Mouse (Mus musculus) hindbrain, embryonic 14.5 days (tissue): Measurements from ENCODE around the gene 1700123O20Rik. TPM values are rescaled to one million over a fixed set of nuclear protein-coding genes. Genes with fewer than 3 reads are reported as not detected.

Experiments
- ATAC-seq: fragments of 200-750 bp; cut with Nextera tagmentation; 2 replicates; pipeline ENCODE4 v1.8.0; 2017; ENCODE audit warnings: moderate number of reproducible peaks, mild to moderate bottlenecking, moderate TSS enrichment, moderate library complexity; ENCODE audit not compliant: low FRiP score
- DNase-seq: peaks from one replicate; pipeline ENCODE4 v3.0.0-alpha.2; 2015; ENCODE audit warnings: low spot score
- H3K27ac ChIP-seq: fragments of 300-500 bp; sonication (generic); 2 replicates; pipeline ENCODE4 v1.5.1; 2014; ENCODE audit warnings: mild to moderate bottlenecking, moderate library complexity
- H3K27me3 ChIP-seq: fragments of 300-500 bp; sonication (generic); 2 replicates; pipeline ENCODE4 v1.6.1; 2014; ENCODE audit warnings: mild to moderate bottlenecking, low read length, mixed read lengths; ENCODE audit not compliant: control insufficient read depth, insufficient read depth
- H3K36me3 ChIP-seq: fragments of 300-500 bp; sonication (generic); replicated peaks from 2 replicates; pipeline ENCODE4 v1.6.1; 2014; ENCODE audit not compliant: control insufficient read depth, insufficient read depth
- H3K4me1 ChIP-seq: fragments of 300-500 bp; sonication (generic); replicated peaks from 2 replicates; pipeline ENCODE4 v1.6.1; 2014; ENCODE audit warnings: antibody characterized with exemption, low read length, mixed read lengths; ENCODE audit not compliant: control insufficient read depth, insufficient read depth
- H3K4me2 ChIP-seq: fragments of 300-500 bp; sonication (generic); replicated peaks from 2 replicates; pipeline ENCODE4 v1.6.1; 2014; ENCODE audit warnings: mild to moderate bottlenecking, moderate library complexity
- H3K4me3 ChIP-seq: fragments of 300-500 bp; sonication (generic); replicated peaks from 2 replicates; pipeline ENCODE4 v1.5.1; 2014; ENCODE audit warnings: mild to moderate bottlenecking, low read length
- H3K9ac ChIP-seq: fragments of 300-500 bp; sonication (generic); 2 replicates; pipeline ENCODE4 v1.6.1; 2014
- H3K9me3 ChIP-seq: fragments of 300-500 bp; sonication (generic); 2 replicates; pipeline ENCODE4 v1.6.1; 2016; ENCODE audit warnings: low read length; ENCODE audit not compliant: control insufficient read depth
- WGBS: fragments of 180-500 bp; shearing (Covaris S2); extraction: QIAGEN DNeasy Blood & Tissue Kit; methylation state at CpG from one replicate; pipeline ENCODE4 v1.1.7; 2014; 5-methylcytosine and 5-hydroxymethylcytosine counted together
- polyA plus RNA-seq: library from polyadenylated mRNA; unstranded; fragments of >200 nt; fragmentation: Nextera tagmentation; extraction: Ambion mirVana; gene quantifications from 2 replicates; pipeline ENCODE4 v1.2.1, GENCODE M21; 2014

Gene 1700123O20Rik
- polyA plus RNA-seq, 1 experiment from 2014 or later = 71.2 TPM

GRCm38 (mm10) chr14:54646455-54646854 is 39.6 kb upstream of the 1700123O20Rik start:
- Histone ChIP-seq H3K9ac (no peak overlapping the region), H3K4me3 (no peak overlapping the region), H3K27ac (no peak overlapping the region), H3K27me3 (no peaks in the 10 kb centered on the region), H3K36me3 (peaks cover 90% of the 10 kb centered on the region), H3K9me3 (no peaks in the 10 kb centered on the region), H3K4me1 (peaks cover 12% of the 10 kb centered on the region; the same call in 1 of the 2 replicates), H3K4me2 (no peak overlapping the region)
- DNase-seq (no peak), ATAC-seq (no peak)
- WGBS = 94% methylated on average over 17 of the region's 17 CpGs

- H3K4me1 ChIP-seq = peaks cover 15% of the 10 kb centered on the region
- H3K36me3 ChIP-seq = peaks cover 92% of the 10 kb centered on the region
- H3K4me2 ChIP-seq = no peak overlapping the region
- no peak overlapping the region for H3K27ac ChIP-seq
- ATAC-seq = no peak
- H3K27me3 ChIP-seq = no peaks in the 10 kb centered on the region
- 93% methylated on average over 8 of the region's 8 CpGs for WGBS
- H3K4me3 ChIP-seq = no peak overlapping the region
- H3K9ac ChIP-seq = no peak overlapping the region
- DNase-seq = no peak
- H3K9me3 ChIP-seq = no peaks in the 10 kb centered on the region
Measured at GRCm38 (mm10) chr14:54646898-54647636, 38.9 kb upstream of the 1700123O20Rik start.

DNA sequence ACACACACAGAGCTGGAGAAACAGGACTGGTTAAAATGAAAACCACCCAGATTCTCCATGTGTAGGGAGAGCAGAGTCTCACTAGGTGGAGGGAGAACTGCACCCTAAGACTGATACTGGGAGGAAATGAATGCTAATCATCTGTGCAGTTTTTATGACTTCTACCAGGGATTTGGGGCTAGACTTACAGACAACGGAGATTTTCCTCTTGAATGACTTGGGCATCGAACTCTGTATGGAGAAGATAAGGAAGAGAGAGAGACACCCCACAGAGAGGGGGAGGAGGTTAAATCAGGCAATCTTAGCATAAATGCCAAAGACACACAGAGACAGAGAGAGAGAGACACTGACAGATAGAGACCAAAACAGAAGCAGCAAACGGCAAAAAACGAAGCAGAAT is 38.1 kb upstream of the 1700123O20Rik start:
- no peaks in the 10 kb centered on the region for H3K27me3 ChIP-seq
- peaks cover 84% of the 10 kb centered on the region for H3K36me3 ChIP-seq
- DNase-seq = no peak
- peaks cover 19% of the 10 kb centered on the region for H3K4me1 ChIP-seq
- no peaks in the 10 kb centered on the region for H3K9me3 ChIP-seq
- H3K9ac ChIP-seq = no peak overlapping the region
- H3K27ac ChIP-seq = no peak overlapping the region
- H3K4me2 ChIP-seq = no peak overlapping the region
- 82% methylated on average over 4 of the region's 4 CpGs for WGBS
- ATAC-seq = no peak
- no peak overlapping the region for H3K4me3 ChIP-seq

DNA sequence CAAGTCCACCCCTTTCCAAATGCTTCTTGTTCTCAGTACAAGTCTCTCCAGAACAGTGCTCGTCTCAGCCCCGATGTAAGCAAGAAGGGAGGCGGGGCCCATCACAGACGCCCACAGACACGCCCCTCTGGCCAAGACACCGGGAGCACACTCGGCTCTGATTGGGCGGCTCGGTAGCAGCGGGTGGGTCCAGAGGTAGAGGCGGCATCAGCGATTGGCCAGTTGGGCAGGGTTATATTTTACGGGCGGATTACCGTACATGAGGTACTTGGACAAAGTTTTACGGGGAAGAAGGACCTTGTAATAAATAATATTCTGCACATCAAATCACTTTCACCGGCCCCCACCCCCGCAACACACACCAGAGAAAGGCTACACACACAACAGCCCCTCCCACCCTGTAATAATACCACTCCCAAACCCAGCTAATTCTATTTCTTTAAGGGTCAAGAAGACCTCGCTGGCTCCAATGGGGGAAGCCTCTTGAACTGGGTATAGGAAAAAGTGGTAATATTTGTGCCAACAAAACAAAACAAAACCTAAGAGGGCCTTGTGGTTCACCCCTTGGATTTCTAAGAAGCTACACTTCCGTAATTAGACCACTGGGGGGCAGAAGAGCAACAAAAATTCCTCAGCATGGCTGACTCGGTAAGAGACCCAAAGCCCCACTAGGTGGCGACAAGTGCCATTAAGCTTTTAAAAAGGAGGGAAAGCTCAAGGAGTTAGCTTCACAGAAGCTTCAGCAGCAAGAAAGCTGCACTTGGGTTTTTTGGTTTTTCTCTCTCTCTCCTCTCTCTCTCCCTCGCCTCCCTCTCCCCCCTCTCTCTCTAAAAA is 35.2 kb upstream of the 1700123O20Rik start:
- no peak overlapping the region for H3K4me3 ChIP-seq

GRCm38 (mm10) chr14:54651556-54651955 is 34.5 kb upstream of the 1700123O20Rik start:
- H3K9me3 ChIP-seq = no peaks in the 10 kb centered on the region
- ATAC-seq = 0 out of 2 replicates have a peak, but pooled peaks have one; percentile 3
- no peak for DNase-seq
- no peaks in the 10 kb centered on the region for H3K27me3 ChIP-seq
- peak overlapping the region; percentile 93 for H3K4me2 ChIP-seq
- peaks cover 66% of the 10 kb centered on the region for H3K36me3 ChIP-seq
- H3K9ac ChIP-seq = no peak overlapping the region
- WGBS = 78% methylated on average over 4 of the region's 4 CpGs
- H3K27ac ChIP-seq = no peak overlapping the region
- H3K4me3 ChIP-seq = no peak overlapping the region
- H3K4me1 ChIP-seq = peaks cover 19% of the 10 kb centered on the region

More for the DNA sequence above, 35.2 kb upstream of the 1700123O20Rik start:
- Histone ChIP-seq H3K36me3 (peaks cover 66% of the 10 kb centered on the region), H3K9me3 (no peaks in the 10 kb centered on the region), H3K27ac (no peak overlapping the region), H3K9ac (no peak overlapping the region), H3K4me2 (peak overlapping the region; percentile 93), H3K27me3 (no peaks in the 10 kb centered on the region), H3K4me1 (peaks cover 19% of the 10 kb centered on the region)
- DNase-seq (peak; percentile 95), ATAC-seq (peak; percentile 34; the same call in 1 of the 2 replicates)
- WGBS = 67% methylated on average over 23 of the region's 23 CpGs

GRCm38 (mm10) chr14:54652787-54653186 is 33.2 kb upstream of the 1700123O20Rik start:
- WGBS = 2% methylated on average over 7 of the region's 7 CpGs
- DNase-seq (no peak), ATAC-seq (no peak)
- Histone ChIP-seq H3K9ac (peak overlapping the region; percentile 91), H3K27ac (peak overlapping the region; percentile 91), H3K36me3 (peaks cover 66% of the 10 kb centered on the region), H3K4me2 (peak overlapping the region; percentile 93), H3K9me3 (no peaks in the 10 kb centered on the region), H3K27me3 (no peaks in the 10 kb centered on the region), H3K4me3 (peak overlapping the region; percentile 73), H3K4me1 (peaks cover 19% of the 10 kb centered on the region)

GRCm38 (mm10) chr14:54653496-54653895 is 32.5 kb upstream of the 1700123O20Rik start:
- H3K9me3 ChIP-seq = no peaks in the 10 kb centered on the region
- H3K4me1 ChIP-seq = peaks cover 19% of the 10 kb centered on the region
- peak overlapping the region; percentile 93 for H3K4me2 ChIP-seq
- H3K36me3 ChIP-seq = peaks cover 66% of the 10 kb centered on the region
- WGBS = 2% methylated on average over 12 of the region's 12 CpGs
- H3K27me3 ChIP-seq = no peaks in the 10 kb centered on the region
- peak; percentile 88 for ATAC-seq
- H3K27ac ChIP-seq = peak overlapping the region; percentile 91
- peak; percentile 81 for DNase-seq
- H3K9ac ChIP-seq = peak overlapping the region; percentile 91
- H3K4me3 ChIP-seq = peak overlapping the region; percentile 73

- no peak overlapping the region for H3K9ac ChIP-seq
- H3K4me1 ChIP-seq = no peaks in the 10 kb centered on the region
- peaks cover 99% of the 10 kb centered on the region for H3K36me3 ChIP-seq
- H3K4me2 ChIP-seq = no peak overlapping the region
- ATAC-seq = no peak
- no peak overlapping the region for H3K4me3 ChIP-seq
- WGBS = 86% methylated on average over 2 of the region's 2 CpGs
- no peak for DNase-seq
- no peaks in the 10 kb centered on the region for H3K27me3 ChIP-seq
- no peak overlapping the region for H3K27ac ChIP-seq
- H3K9me3 ChIP-seq = no peaks in the 10 kb centered on the region
Measured at GRCm38 (mm10) chr14:54660009-54660408, 26.0 kb upstream of the 1700123O20Rik start.

- Histone ChIP-seq H3K9ac (no peak overlapping the region), H3K27ac (no peak overlapping the region), H3K4me2 (no peak overlapping the region), H3K4me3 (no peak overlapping the region), H3K36me3 (peaks cover 96% of the 10 kb centered on the region), H3K27me3 (no peaks in the 10 kb centered on the region), H3K9me3 (no peaks in the 10 kb centered on the region), H3K4me1 (no peaks in the 10 kb centered on the region)
- WGBS = 91% methylated on average over 10 of the region's 10 CpGs
- DNase-seq = no peak
- no peak for ATAC-seq
Measured at GRCm38 (mm10) chr14:54664477-54665222, 21.4 kb upstream of the 1700123O20Rik start.
